Mouse (Mus musculus) kidney, postnatal 36 days (tissue): ENCODE data around the gene Rab40b.

Experiments
- DNase-seq, 2 experiments: peaks; one replicate each; pipeline ENCODE4 v3.0.0; 2021 to 2022; ENCODE audit warnings: mixed read lengths in 2 of 2

The Rab40b gene

GRCm38 (mm10) chr11:121387750-121388553 is at the start of gene Rab40b:
TSS of gene Rab40b (minus strand) at chr11:121388251.
- DNase-seq: peak; percentile 94 to 97

GRCm38 (mm10) chr11:121437236-121437635 is 49.2 kb upstream of the Rab40b start:
- no peak for DNase-seq

- DNase-seq: peak; percentile 97 to 98
These were observed 46.4 kb upstream of the Rab40b start, which contains the start of gene Fn3k for GRCm38 (mm10) chr11:121434156-121435155. TSS of gene Fn3k (plus strand) at chr11:121434913.

GRCm38 (mm10) chr11:121433397-121433796 is 45.3 kb upstream of the Rab40b start:
- no peak for DNase-seq

GRCm38 (mm10) chr11:121421553-121422173 is 33.6 kb upstream of the Rab40b start:
- DNase-seq: peak in 1 of 2 experiments; percentile 64

- peak; percentile 100 for DNase-seq
These were observed 32.9 kb upstream of the Rab40b start, which contains the start of gene Fn3krp for GRCm38 (mm10) chr11:121420830-121421552. TSS of gene Fn3krp (plus strand) at chr11:121421401.

- no peak for DNase-seq
These were observed 32.3 kb upstream of the Rab40b start for GRCm38 (mm10) chr11:121420379-121420778.

- no peak for DNase-seq
These were observed 30.9 kb upstream of the Rab40b start for GRCm38 (mm10) chr11:121418932-121419331.

GRCm38 (mm10) chr11:121417971-121418370 is 29.9 kb upstream of the Rab40b start:
- DNase-seq: no peak

GRCm38 (mm10) chr11:121415351-121415750 is 27.3 kb upstream of the Rab40b start:
- DNase-seq: peak in 1 of 2 experiments; percentile 18

- no peak for DNase-seq
These were observed 26.7 kb upstream of the Rab40b start for GRCm38 (mm10) chr11:121414762-121415161.

- DNase-seq: no peak
These were observed 19.5 kb upstream of the Rab40b start for GRCm38 (mm10) chr11:121407366-121408155.

GRCm38 (mm10) chr11:121392405-121392804 is 4.4 kb upstream of the Rab40b start:
- DNase-seq: no peak

- no peak for DNase-seq
These were observed 2.7 kb upstream of the Rab40b start for GRCm38 (mm10) chr11:121390793-121391192.

GRCm38 (mm10) chr11:121388554-121388945 is 499 bp upstream of the Rab40b start:
- DNase-seq: no peak

GRCm38 (mm10) chr11:121380294-121380693 is 7.8 kb downstream of the Rab40b start:
- DNase-seq: no peak

- no peak for DNase-seq
These were observed 9.4 kb downstream of the Rab40b start for GRCm38 (mm10) chr11:121378644-121379043.

- DNase-seq: no peak
These were observed 14.7 kb downstream of the Rab40b start for GRCm38 (mm10) chr11:121373305-121373704.

- no peak for DNase-seq
These were observed 17.6 kb downstream of the Rab40b start for GRCm38 (mm10) chr11:121370337-121370994.

GRCm38 (mm10) chr11:121369622-121370021 is 18.4 kb downstream of the Rab40b start:
- DNase-seq: peak; percentile 34 to 79

- no peak for DNase-seq
These were observed 19.3 kb downstream of the Rab40b start for GRCm38 (mm10) chr11:121368731-121369130.
